Mouse (Mus musculus): ENCODE data around the gene Anapc13.

DNA sequence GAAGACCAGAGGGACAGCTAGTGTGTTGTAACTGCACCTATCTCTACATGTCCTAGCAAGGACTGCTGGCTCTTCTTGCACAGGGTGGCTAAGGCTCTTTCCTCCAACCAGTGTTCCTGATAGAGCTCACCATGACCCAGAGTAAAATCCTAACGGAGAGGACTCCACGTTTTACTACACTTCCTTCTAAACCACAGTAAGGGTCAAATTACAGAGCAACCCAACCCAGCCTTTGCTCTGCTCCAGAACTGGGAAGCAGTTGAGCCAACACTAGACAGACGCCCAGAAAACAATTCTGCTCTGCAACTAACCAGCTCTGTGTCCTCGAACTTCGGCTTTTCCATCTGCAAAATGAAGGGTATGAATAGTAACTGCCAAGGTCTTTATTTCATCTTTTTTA lies 4.7 kb upstream of the Anapc13 start:
- TF ChIP-seq CTCF (IDR thresholded peaks at IDR 0.05; ENCODE audit: low read depth): no peak
- TF ChIP-seq EP300 (IDR thresholded peaks at IDR 0.05; ENCODE audit: low read depth): no peak
